Mouse (Mus musculus) megakaryocyte, embryonic 14.5 days (primary cell): Measurements from ENCODE around the gene Ccdc146.

Source experiments
- FLI1 ChIP-seq: IDR thresholded peaks from 2 replicates; pipeline ENCODE4 v1.6.1; 2012; ENCODE audit warnings: low read length, inconsistent platforms, mixed read lengths
- GATA1 ChIP-seq: IDR thresholded peaks from 3 replicates; pipeline ENCODE4 v1.6.1; 2012; ENCODE audit warnings: mixed read lengths, low read length, inconsistent platforms, borderline replicate concordance

DNA sequence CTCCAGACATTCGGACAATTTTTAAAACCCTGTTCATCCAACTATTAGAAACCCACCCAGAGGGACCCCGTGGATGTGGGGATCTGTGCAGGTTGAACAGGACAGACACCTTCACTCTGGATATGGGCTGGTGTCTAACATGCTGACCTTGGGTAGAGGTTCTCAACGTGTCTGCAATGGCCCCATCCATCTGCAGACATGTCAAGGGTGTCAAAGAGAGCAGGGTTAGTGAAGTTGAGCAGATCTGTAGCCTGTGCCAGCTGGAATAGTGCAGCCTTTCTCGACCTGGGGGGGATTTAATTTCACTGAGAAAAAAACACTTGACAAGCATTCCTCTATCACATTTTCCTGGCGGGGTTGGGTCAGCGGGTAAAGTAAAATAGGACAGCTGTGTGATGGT is 41.8 kb downstream of the Ccdc146 start:
- TF ChIP-seq GATA1, result no peak
- no peak for TF ChIP-seq FLI1
